Mouse (Mus musculus) myocyte (in vitro differentiated cells): Measurements from ENCODE around the gene Gabrb1.

ENCODE experiments used
- CEBPB ChIP-seq: IDR thresholded peaks from 2 replicates; pipeline ENCODE4 v1.6.1; 2011; ENCODE audit warnings: mild to moderate bottlenecking, moderate library complexity; ENCODE audit not compliant: poor library complexity, insufficient read depth, severe bottlenecking
- E2F4 ChIP-seq: IDR thresholded peaks from one replicate; pipeline ENCODE4 v1.6.1; 2011; ENCODE audit warnings: mild to moderate bottlenecking, control low read depth, moderate library complexity; ENCODE audit not compliant: insufficient read depth
- MAX ChIP-seq: IDR thresholded peaks from one replicate; pipeline ENCODE4 v1.6.1; 2011; ENCODE audit warnings: low read depth, mild to moderate bottlenecking, control low read depth
- MYOD1 ChIP-seq, 3 experiments: IDR thresholded peaks; one replicate each; pipeline ENCODE4 v1.6.1; 2011; ENCODE audit warnings: control low read depth in 2 of 3, low read depth in 2 of 3, mild to moderate bottlenecking in 2 of 3, moderate library complexity in 1 of 3; ENCODE audit not compliant: insufficient read length in 2 of 3, control insufficient read depth in 1 of 3
- MYOG ChIP-seq, 3 experiments: IDR thresholded peaks; one replicate each; pipeline ENCODE4 v1.6.1; 2011; ENCODE audit warnings: control low read depth in 2 of 3, low read depth in 2 of 3, mild to moderate bottlenecking in 2 of 3; ENCODE audit not compliant: insufficient read length in 2 of 3, control insufficient read depth in 1 of 3, insufficient read depth in 1 of 3
- POLR2A ChIP-seq: IDR thresholded peaks from one replicate; pipeline ENCODE4 v1.6.1; 2011; ENCODE audit warnings: low read depth, mild to moderate bottlenecking, control low read depth, moderate library complexity; ENCODE audit not compliant: insufficient read length
- POLR2AphosphoS2 ChIP-seq: IDR thresholded peaks from one replicate; pipeline ENCODE4 v1.6.1; 2011; ENCODE audit warnings: low read depth, control low read depth; ENCODE audit not compliant: insufficient read length
- REST ChIP-seq: IDR thresholded peaks from one replicate; pipeline ENCODE4 v1.6.1; 2011; ENCODE audit warnings: mild to moderate bottlenecking, control low read depth, moderate library complexity; ENCODE audit not compliant: insufficient read depth, insufficient read length
- TCF12 ChIP-seq: IDR thresholded peaks from one replicate; pipeline ENCODE4 v1.6.1; 2011; ENCODE audit warnings: mild to moderate bottlenecking, control low read depth; ENCODE audit not compliant: poor library complexity, insufficient read depth, severe bottlenecking
- TCF3 ChIP-seq: IDR thresholded peaks from one replicate; pipeline ENCODE4 v1.6.1; 2011; ENCODE audit warnings: low read depth, control low read depth; ENCODE audit not compliant: insufficient read length
- USF1 ChIP-seq: IDR thresholded peaks from one replicate; pipeline ENCODE4 v1.6.1; 2011; ENCODE audit warnings: low read depth, mild to moderate bottlenecking, control low read depth, moderate library complexity

GRCm38 (mm10) chr5:72170067-72170466 is 512.2 kb downstream of the Gabrb1 start:
- no peak for TF ChIP-seq USF1
- no peak for TF ChIP-seq POLR2A
- no peak for TF ChIP-seq MYOD1 (IDR thresholded peaks at IDR 0.05; ENCODE audit: control insufficient read depth in 1 of 3, insufficient read length in 2 of 3, low read depth in 2 of 3)
- TF ChIP-seq REST, result no peak
- TF ChIP-seq POLR2AphosphoS2, result no peak
- TF ChIP-seq MAX, result no peak
- TF ChIP-seq E2F4, result no peak
- TF ChIP-seq TCF12, result no peak
- TF ChIP-seq CEBPB, result no peak
- TF ChIP-seq MYOG (IDR thresholded peaks at IDR 0.05; ENCODE audit: control insufficient read depth in 1 of 3, insufficient read depth in 1 of 3, insufficient read length in 2 of 3, low read depth in 2 of 3), result no peak
- TF ChIP-seq TCF3, result no peak
